Mouse (Mus musculus): ENCODE measurements at regions not wholly inside any gene's neighbourhood (a gene's known extent, or its start where the extent isn't known, plus 50 kb on each side); places are given as distances from the start of the nearest gene placed in this dataset.

DNA sequence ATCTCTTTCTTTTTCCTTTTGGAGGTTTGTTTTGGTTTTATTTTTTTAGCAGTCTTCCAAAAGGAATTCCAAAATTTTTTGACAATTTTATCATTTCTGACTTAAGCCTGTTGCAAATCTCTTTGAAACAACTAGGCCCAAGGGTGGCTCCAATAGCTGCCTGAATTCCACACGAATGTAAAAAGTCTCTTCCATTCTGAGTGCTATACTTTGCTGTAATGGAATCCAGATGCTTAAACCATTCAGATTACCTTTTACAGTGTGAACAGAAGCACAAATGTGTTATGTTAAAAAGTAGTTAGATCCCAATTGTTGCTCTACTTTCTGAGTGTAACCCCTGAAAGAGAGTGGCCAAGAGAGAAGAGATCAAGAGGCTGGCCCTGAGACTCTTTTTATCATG, 176.6 kb downstream of the Lyplal1 start:
- TF ChIP-seq CTCF (IDR thresholded peaks at IDR 0.05; ENCODE audit: low read depth) (no peak), EP300 (IDR thresholded peaks at IDR 0.05; ENCODE audit: low read depth) (no peak)
